Mouse (Mus musculus): ENCODE data around the gene Gpr18.

GRCm38 (mm10) chr14:121939582-121939981, 24.0 kb upstream of the Gpr18 start:
- TF ChIP-seq EP300 (IDR thresholded peaks at IDR 0.05; ENCODE audit: low read depth) = no peak
- TF ChIP-seq CTCF (IDR thresholded peaks at IDR 0.05; ENCODE audit: low read depth) = no peak
